Mouse (Mus musculus): ENCODE results near the gene Krt79. TPM values are rescaled to one million over a fixed set of nuclear protein-coding genes. Genes with fewer than 3 reads are reported as not detected.

Gene Krt79
- polyA plus RNA-seq, 1 experiment from 2014 or later: not detected

DNA sequence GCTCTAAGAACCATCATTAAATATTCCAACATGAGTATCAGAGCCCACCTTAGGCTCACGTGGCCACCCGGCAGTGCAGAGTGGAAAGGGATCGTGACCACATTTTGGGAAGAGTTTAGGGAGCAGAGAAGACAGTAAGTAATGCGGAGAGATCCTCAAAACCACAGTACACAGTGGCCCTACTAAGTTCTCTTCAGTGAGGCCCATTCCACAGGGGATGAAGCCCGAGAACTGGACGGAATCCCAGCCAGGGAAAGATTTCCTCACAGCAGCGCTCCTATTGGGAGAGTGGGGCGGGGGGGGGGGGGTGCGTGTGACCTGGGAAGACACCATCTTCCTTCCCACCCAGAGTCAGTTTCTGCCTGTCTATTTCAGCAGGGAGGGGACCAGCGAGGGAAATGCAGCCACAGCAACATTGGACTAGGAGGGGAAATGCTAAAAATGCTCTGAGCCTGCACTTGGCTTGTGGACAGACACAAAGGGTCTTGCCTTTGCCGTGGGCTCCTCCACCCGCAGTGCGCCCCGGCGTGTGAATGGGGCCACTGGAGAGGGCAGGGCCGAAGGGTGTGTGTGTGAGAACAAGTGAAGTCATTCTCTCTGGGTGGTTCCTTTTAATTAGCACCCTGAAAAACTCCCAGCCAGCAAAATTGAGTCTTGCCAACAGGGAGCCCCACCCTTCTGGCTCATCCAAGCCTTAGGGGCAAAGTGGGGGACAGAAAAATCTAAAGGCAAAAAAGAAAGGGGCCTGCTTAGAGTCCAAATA is 34.1 kb upstream of the Krt79 start:
- ATAC-seq (ENCODE audit: insufficient read depth): no peak
- peak overlapping the region; percentile 86 for H3K27ac ChIP-seq (replicated peaks)
- H3K9ac ChIP-seq: no peak overlapping the region
- H3K4me1 ChIP-seq (replicated peaks): peaks cover 59% of the 10 kb centered on the region
- no peak overlapping the region for H3K4me3 ChIP-seq (replicated peaks)
- peak overlapping the region; percentile 18; the same call in 1 of the 2 replicates for H3K4me2 ChIP-seq
- H3K36me3 ChIP-seq (replicated peaks): no peaks in the 10 kb centered on the region
- H3K9me3 ChIP-seq (replicated peaks): no peaks in the 10 kb centered on the region
- 58% methylated on average over 16 of the region's 16 CpGs for WGBS (ENCODE audit: insufficient replicate concordance)
- peaks cover 38% of the 10 kb centered on the region for H3K27me3 ChIP-seq

DNA sequence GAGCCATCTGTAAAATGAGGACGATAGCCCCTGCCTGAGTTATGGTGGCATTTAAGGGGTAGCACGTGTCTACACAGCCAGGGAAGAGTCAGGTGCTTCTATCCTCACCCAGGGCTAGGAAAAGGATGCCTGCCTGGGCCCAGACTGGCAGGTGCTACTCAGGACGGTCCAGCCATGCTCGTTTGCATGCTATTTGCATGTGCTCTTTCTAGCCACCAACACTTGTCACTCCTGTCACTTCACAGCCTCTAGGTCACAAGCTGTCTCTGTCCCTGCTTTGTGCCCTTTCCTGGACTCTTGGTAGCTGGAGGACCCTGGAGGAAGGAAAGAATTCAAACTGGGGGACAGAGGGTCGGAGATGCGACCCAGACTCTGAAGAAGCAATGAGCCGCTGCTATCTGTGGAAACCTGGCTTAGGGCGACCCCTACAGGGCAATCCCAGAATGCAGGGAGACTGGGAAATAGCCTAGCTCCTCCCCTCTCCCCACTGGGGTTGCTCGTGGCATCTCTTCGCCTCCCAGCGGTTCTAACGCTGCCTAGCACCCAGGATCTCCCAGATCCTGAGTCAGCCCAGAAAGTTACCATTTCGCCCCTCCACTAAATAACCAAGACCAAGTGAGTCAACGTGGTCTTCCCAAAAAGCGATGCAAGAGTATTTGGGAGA is 33.4 kb upstream of the Krt79 start:
- 10% methylated on average over 15 of the region's 15 CpGs for whole genome bisulfite sequencing (ENCODE audit: insufficient replicate concordance)
- Histone ChIP-seq H3K4me3 (replicated peaks) (no peak overlapping the region), H3K27me3 (peaks cover 38% of the 10 kb centered on the region), H3K4me1 (replicated peaks) (peaks cover 53% of the 10 kb centered on the region), H3K36me3 (replicated peaks) (no peaks in the 10 kb centered on the region), H3K9ac (no peak overlapping the region), H3K4me2 (no peak overlapping the region; the same call in 1 of the 2 replicates), H3K9me3 (replicated peaks) (no peaks in the 10 kb centered on the region), H3K27ac (replicated peaks) (no peak overlapping the region)
- no peak for ATAC-seq (ENCODE audit: insufficient read depth)

DNA sequence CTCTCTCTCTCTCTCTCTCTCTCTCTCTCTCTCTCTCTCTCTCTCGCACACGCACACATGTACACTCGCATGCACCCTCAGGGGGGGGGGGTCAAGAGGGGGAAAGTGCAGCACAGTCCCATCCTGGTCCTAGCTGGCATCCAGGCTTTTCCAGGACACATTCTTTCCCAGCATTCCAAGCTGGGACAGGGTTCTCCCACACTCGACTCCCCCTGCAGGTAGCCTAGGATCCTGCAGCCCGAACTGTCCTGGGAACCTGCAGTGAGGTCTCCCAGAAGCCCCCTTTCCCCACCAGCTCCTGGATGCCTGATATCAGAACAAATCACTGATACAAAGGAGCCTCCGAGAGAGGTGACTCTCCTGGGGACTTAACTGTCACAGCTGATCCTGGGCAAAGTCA is 30.4 kb upstream of the Krt79 start:
- Histone ChIP-seq H3K9me3 (replicated peaks) (no peaks in the 10 kb centered on the region), H3K36me3 (replicated peaks) (no peaks in the 10 kb centered on the region), H3K4me3 (replicated peaks) (no peak overlapping the region), H3K27ac (replicated peaks) (no peak overlapping the region), H3K4me1 (replicated peaks) (peaks cover 23% of the 10 kb centered on the region), H3K4me2 (no peak overlapping the region), H3K27me3 (peaks cover 38% of the 10 kb centered on the region), H3K9ac (no peak overlapping the region)
- no peak for ATAC-seq (ENCODE audit: insufficient read depth)
- 18% methylated on average over 3 of the region's 6 CpGs for WGBS (ENCODE audit: insufficient replicate concordance)

DNA sequence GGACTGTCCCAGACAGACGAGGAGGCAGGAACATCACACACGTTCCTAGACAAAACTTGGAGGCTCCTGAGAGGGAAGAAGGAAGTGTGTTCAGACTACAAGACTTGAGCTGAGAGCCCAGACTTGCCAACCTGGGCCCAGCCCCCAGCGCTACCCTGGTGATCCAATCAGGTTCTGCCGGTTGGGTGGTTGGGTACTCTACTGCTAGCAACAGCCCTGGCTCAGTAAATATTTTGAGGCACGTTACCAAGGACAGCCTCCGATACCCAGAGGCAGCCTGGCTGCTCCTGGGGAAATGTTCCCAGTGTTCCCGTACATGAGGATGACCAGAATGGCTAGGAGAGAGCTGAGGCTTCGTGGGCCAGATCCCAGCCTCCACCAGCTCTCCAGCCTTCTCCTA is 26.7 kb upstream of the Krt79 start:
- no peak overlapping the region for H3K4me3 ChIP-seq (replicated peaks)
- peaks cover 14% of the 10 kb centered on the region; the same call in 1 of the 2 replicates for H3K27me3 ChIP-seq
- H3K27ac ChIP-seq (replicated peaks): no peak overlapping the region
- H3K9me3 ChIP-seq (replicated peaks): no peaks in the 10 kb centered on the region
- H3K4me2 ChIP-seq: no peak overlapping the region
- no peak for ATAC-seq (ENCODE audit: insufficient read depth)
- no peak overlapping the region for H3K9ac ChIP-seq
- no peaks in the 10 kb centered on the region for H3K36me3 ChIP-seq (replicated peaks)
- 58% methylated on average over 8 of the region's 8 CpGs for WGBS (ENCODE audit: insufficient replicate concordance)
- no peaks in the 10 kb centered on the region for H3K4me1 ChIP-seq (replicated peaks)

DNA sequence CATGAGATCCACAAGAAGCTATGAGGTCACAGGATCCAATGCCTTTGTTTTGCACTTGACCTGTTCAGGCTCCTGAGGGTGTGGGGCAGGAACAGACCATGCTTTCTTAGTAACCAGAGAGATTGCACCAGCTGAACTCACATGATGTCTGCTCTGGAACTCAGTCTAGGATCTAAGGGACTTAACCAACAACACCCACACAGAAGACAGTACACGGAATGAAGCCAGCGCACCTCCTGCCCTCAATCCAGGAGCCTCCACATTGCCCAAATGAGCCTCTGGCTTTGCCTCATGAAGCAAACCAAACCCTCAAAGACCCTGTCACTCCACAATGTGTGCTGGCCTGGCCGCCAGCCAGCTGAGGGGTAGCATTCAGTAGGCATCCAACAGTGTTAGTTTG is 18.8 kb upstream of the Krt79 start:
- no peak overlapping the region for H3K4me2 ChIP-seq
- no peak overlapping the region for H3K27ac ChIP-seq (replicated peaks)
- no peaks in the 10 kb centered on the region for H3K36me3 ChIP-seq (replicated peaks)
- ATAC-seq (ENCODE audit: insufficient read depth): no peak
- no peak overlapping the region for H3K4me3 ChIP-seq (replicated peaks)
- no peaks in the 10 kb centered on the region for H3K4me1 ChIP-seq (replicated peaks)
- H3K27me3 ChIP-seq: no peaks in the 10 kb centered on the region
- WGBS (ENCODE audit: insufficient replicate concordance): 64% methylated on average over 3 of the region's 3 CpGs
- H3K9me3 ChIP-seq (replicated peaks): no peaks in the 10 kb centered on the region
- no peak overlapping the region for H3K9ac ChIP-seq

DNA sequence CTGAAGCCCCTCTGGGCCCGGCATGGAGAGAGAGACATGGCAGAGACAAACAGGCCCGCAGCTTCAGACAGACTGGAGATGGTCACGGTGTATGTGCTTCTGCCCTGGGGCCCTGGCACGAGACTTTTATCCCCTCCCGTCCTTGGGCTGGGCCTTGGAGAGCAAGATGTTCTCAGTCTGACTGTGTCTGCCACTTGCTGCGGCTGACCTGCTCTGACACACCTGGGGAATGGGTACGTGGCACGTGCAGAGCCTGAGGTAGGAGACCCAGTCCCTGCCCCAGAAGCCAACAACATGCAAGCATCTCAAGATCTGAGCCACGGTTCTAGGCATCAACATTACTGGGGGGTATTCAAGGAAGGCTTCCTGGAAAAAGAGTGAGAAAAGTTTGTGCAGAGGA is 14.1 kb upstream of the Krt79 start, which contains the start of gene Krt78:
Gene Krt78 (minus strand): TSS at position 101 of the 400 bp plus-strand sequence.
- Histone ChIP-seq H3K9me3 (replicated peaks) (no peaks in the 10 kb centered on the region), H3K4me1 (replicated peaks) (no peaks in the 10 kb centered on the region), H3K27me3 (no peaks in the 10 kb centered on the region; the same call in none of the 2 replicates), H3K36me3 (replicated peaks) (no peaks in the 10 kb centered on the region), H3K27ac (replicated peaks) (no peak within 1 kb of the TSS), H3K4me2 (no peak within 1 kb of the TSS), H3K4me3 (replicated peaks) (no peak within 1 kb of the TSS), H3K9ac (no peak within 1 kb of the TSS)
- 66% methylated on average over 9 of the region's 9 CpGs for WGBS (ENCODE audit: insufficient replicate concordance)
- no peak for ATAC-seq (ENCODE audit: insufficient read depth)

DNA sequence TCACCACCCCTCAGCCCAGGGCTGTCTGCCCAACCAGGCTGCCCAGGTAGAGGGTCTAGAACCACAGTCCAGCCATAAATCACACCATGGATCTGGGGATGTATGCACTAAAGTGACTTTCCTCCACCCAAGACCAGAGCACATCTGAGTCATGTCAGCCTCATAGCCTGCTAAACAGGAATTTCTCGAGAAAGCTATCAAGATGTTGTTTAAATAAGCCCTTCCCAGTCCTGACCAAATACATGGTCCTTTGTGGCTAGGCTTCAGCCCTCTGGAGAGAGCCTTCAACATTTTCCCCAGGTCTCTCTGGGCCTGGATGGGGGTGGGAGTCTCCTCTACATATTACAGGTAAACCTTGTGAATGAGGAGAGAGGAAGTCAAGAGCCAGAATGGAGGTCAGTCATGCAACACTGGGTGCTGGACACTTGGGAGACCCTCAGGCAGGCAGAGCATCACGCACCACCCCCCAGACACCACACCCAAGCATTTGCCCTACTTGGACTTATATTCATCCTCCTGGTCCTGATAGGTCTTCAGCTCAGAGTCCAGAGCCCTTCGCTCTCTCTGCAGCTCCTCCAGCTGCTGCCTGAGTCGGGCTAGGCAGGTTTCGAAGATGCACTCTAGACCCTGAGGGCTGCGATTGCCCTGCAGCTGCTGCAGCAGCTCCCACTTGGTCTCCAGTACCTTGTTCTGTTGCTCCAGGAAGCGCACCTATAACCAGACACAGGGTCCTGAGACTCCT is 12.8 kb upstream of the Krt79 start:
- Histone ChIP-seq H3K36me3 (replicated peaks) (no peaks in the 10 kb centered on the region), H3K9ac (no peak overlapping the region), H3K4me2 (no peak overlapping the region), H3K4me1 (replicated peaks) (no peaks in the 10 kb centered on the region), H3K27me3 (no peaks in the 10 kb centered on the region; the same call in none of the 2 replicates), H3K9me3 (replicated peaks) (no peaks in the 10 kb centered on the region), H3K27ac (replicated peaks) (no peak overlapping the region), H3K4me3 (replicated peaks) (no peak overlapping the region)
- no peak for ATAC-seq (ENCODE audit: insufficient read depth)
- WGBS (ENCODE audit: insufficient replicate concordance): 53% methylated on average over 7 of the region's 7 CpGs

DNA sequence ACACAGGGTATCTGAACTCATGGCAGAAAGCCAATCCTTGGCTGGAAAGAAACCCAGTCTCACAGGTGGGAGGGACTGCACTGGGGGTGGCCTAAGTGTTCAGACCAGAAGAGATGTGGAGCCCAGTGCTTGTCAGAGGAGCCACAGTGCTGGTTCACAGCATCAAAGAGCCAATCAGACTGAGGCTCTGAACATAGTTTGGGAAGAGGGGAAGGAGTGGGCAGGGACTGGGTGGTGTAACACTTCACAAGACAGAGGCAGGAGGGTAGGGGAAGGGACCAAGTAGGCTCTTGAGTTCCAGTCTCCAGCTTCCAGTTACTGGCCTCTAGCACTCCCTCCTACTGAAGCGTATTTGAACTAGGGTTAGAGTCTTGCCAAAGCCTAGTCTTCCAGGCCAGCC is 5.3 kb upstream of the Krt79 start:
- Histone ChIP-seq H3K27me3 (no peaks in the 10 kb centered on the region; the same call in none of the 2 replicates), H3K4me3 (replicated peaks) (no peak overlapping the region), H3K9me3 (replicated peaks) (no peaks in the 10 kb centered on the region), H3K4me1 (replicated peaks) (no peaks in the 10 kb centered on the region), H3K9ac (no peak overlapping the region), H3K36me3 (replicated peaks) (no peaks in the 10 kb centered on the region), H3K27ac (replicated peaks) (no peak overlapping the region), H3K4me2 (no peak overlapping the region)
- no peak for ATAC-seq (ENCODE audit: insufficient read depth)
- WGBS (ENCODE audit: insufficient replicate concordance): 72% methylated on average over 1 of the region's 1 CpGs

DNA sequence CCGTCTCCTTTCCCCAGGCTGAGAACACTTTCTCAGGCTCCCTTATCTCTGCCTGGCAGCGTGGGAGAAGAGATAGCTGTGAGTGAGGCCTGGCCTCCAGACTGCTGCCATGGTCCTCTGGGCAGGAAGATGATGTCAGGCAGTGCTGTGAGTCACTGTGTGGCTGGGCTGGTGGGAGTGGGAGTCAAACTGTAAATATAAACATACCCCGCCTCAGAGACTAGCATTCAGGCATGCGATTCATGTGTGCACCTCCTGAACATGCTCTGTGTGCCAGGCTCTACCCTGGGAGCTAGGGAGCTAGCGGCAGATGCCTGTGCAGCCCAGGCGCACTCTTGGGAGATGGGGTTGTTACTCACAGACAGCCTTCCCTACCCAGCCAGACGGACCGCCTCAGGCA is 1.8 kb upstream of the Krt79 start:
- no peak for ATAC-seq (ENCODE audit: insufficient read depth)
- Histone ChIP-seq H3K36me3 (replicated peaks) (no peaks in the 10 kb centered on the region), H3K4me2 (no peak overlapping the region), H3K27ac (replicated peaks) (no peak overlapping the region), H3K9me3 (replicated peaks) (no peaks in the 10 kb centered on the region), H3K4me3 (replicated peaks) (no peak overlapping the region), H3K9ac (no peak overlapping the region), H3K27me3 (peaks cover 4% of the 10 kb centered on the region; the same call in 1 of the 2 replicates), H3K4me1 (replicated peaks) (no peaks in the 10 kb centered on the region)
- 32% methylated on average over 8 of the region's 8 CpGs for WGBS (ENCODE audit: insufficient replicate concordance)

DNA sequence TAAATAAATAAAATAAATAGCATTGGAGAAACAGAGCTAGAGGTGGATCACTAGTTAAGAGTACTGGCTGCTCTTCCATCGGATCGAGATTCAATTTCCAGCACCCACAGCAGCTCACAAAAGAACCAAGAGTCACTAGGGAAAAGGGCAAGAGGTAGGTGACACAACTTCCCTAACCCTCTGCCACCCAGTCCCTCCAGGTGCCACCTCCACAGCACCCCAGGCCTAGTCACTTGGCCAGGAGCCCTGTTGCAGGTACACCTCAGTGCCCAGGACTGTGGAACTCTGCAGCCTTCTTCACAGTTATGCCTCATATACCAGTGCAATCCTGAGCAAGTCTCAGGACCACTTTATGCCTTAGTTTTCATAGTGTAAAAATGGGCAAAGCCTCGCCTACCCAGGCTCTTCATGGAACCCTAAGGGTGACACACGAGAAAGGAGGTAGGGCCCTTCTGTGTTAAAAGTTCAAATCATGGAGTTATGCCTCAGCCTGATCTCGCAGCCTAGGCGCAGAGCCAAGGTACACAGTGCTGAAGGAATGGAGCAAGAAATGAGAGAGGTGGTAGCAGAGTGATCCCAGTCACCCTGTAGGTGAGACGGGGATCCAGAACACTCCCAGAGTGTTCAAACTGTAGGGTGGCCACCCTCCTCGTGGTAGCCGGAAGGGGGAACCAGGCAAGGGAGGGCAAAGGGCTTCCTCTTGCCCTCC is 1.4 kb downstream of the Krt79 start:
- H3K4me1 ChIP-seq (replicated peaks): no peaks in the 10 kb centered on the region
- H3K27me3 ChIP-seq: peaks cover 4% of the 10 kb centered on the region; the same call in 1 of the 2 replicates
- H3K4me2 ChIP-seq: no peak overlapping the region
- H3K9me3 ChIP-seq (replicated peaks): no peaks in the 10 kb centered on the region
- no peak overlapping the region for H3K27ac ChIP-seq (replicated peaks)
- ATAC-seq (ENCODE audit: insufficient read depth): no peak
- 58% methylated on average over 9 of the region's 9 CpGs for WGBS (ENCODE audit: insufficient replicate concordance)
- no peaks in the 10 kb centered on the region for H3K36me3 ChIP-seq (replicated peaks)
- H3K4me3 ChIP-seq (replicated peaks): no peak overlapping the region
- no peak overlapping the region for H3K9ac ChIP-seq
